Mouse (Mus musculus) heart, adult 2 months (tissue): ENCODE results near the gene Pdlim4. TPM values are rescaled to one million over a fixed set of nuclear protein-coding genes. Genes with fewer than 3 reads are reported as not detected.
A peak's percentile ranks its signal among the peaks of the same experiment; 100 is the strongest.

Source experiments
- DNase-seq, 2 experiments: peaks; one replicate each; pipeline ENCODE4 v3.0.0; 2021
- H3K27ac ChIP-seq: fragments of 200-600 bp; 2 replicates; pipeline ENCODE4 v1.8.1; 2022
- H3K27me3 ChIP-seq: fragments of 200-500 bp; 2 replicates; pipeline ENCODE4 v1.6.1; 2012; ENCODE audit warnings: mild to moderate bottlenecking, low read length, inconsistent platforms, mixed read lengths; ENCODE audit not compliant: control insufficient read depth, insufficient read depth
- H3K36me3 ChIP-seq: fragments of 200-500 bp; 2 replicates; pipeline ENCODE4 v1.6.1; 2012; ENCODE audit warnings: low read length, inconsistent platforms; ENCODE audit not compliant: control insufficient read depth, insufficient read depth
- H3K4me1 ChIP-seq: fragments of 200-500 bp; 2 replicates; pipeline ENCODE4 v1.6.1; 2011; ENCODE audit warnings: low read length; ENCODE audit not compliant: control insufficient read depth, insufficient read depth
- H3K4me3 ChIP-seq: fragments of 200-600 bp; 2 replicates; pipeline ENCODE4 v1.8.1; 2022
- H3K79me2 ChIP-seq: fragments of 200-500 bp; replicated peaks from 2 replicates; pipeline ENCODE4 v1.6.1; 2012; ENCODE audit warnings: mild to moderate bottlenecking, inconsistent platforms, low read length, moderate library complexity, mixed read lengths; ENCODE audit not compliant: control insufficient read depth, insufficient read depth
- H3K9ac ChIP-seq: fragments of 200-500 bp; 2 replicates; pipeline ENCODE4 v1.6.1; 2012; ENCODE audit warnings: low read depth, mild to moderate bottlenecking, control low read depth, inconsistent platforms, low read length, mixed read lengths
- CTCF ChIP-seq: fragments of 200-600 bp; IDR thresholded peaks from 2 replicates; pipeline ENCODE4 v1.8.1; 2022; ENCODE audit warnings: antibody characterized with exemption, mild to moderate bottlenecking, moderate library complexity
- EP300 ChIP-seq: fragments of 200-500 bp; IDR thresholded peaks from 2 replicates; pipeline ENCODE4 v1.6.1; 2011; ENCODE audit warnings: low read depth, low read length, control low read depth; ENCODE audit not compliant: insufficient read depth
- POLR2A ChIP-seq: fragments of 200-500 bp; IDR thresholded peaks from 2 replicates; pipeline ENCODE4 v1.6.1; 2011; ENCODE audit warnings: mild to moderate bottlenecking, low read depth, low read length, control low read depth; ENCODE audit not compliant: insufficient read depth
- WGBS: fragments of 180-500 bp; shearing (Covaris S2); methylation state at CpG from one replicate; pipeline ENCODE4 v1.1.7; 2018; 5-methylcytosine and 5-hydroxymethylcytosine counted together
- intact Hi-C: fragments of 180-260 bp; cut with DNase I; formaldehyde crosslinking; loops from one replicate; pipeline ENCODE4 v1.15.1; 2025
- polyA plus RNA-seq: library from polyadenylated mRNA; depleted of rRNA; stranded (reverse); fragments of >200 nt; gene quantifications from 2 replicates; pipeline ENCODE4 v1.2.3, GENCODE M21; 2012
- total RNA-seq, 2 experiments: library from RNA; stranded (reverse); gene quantifications; 2 replicates each; pipeline ENCODE4 v1.2.3; 2021

Gene Pdlim4
- total and polyA plus RNA-seq, 3 experiments, result 30.8 to 57.6 (median 33.8) TPM

- Histone ChIP-seq H3K36me3 (no peaks in the 10 kb centered on the region), H3K4me3 (no peak overlapping the region), H3K4me1 (no peaks in the 10 kb centered on the region), H3K9ac (no peak overlapping the region), H3K79me2 (no peaks in the 10 kb centered on the region), H3K27me3 (no peaks in the 10 kb centered on the region), H3K27ac (no peak overlapping the region)
- WGBS, result 77% methylated on average over 3 of the region's 3 CpGs
- DNase-seq, result no peak
- intact Hi-C loops, result no loop called here
- TF ChIP-seq EP300, result no peak
- TF ChIP-seq POLR2A, result no peak
- TF ChIP-seq CTCF, result no peak
Observed at GRCm38 (mm10) chr11:54018893-54019732, 49.7 kb downstream of the Pdlim4 start.

GRCm38 (mm10) chr11:54017596-54017995, 51.2 kb downstream of the Pdlim4 start:
- no peaks in the 10 kb centered on the region for H3K79me2 ChIP-seq
- H3K4me3 ChIP-seq, result no peak overlapping the region
- WGBS, result 66% methylated on average over 4 of the region's 4 CpGs
- intact Hi-C loops, result no loop called here
- no peaks in the 10 kb centered on the region for H3K36me3 ChIP-seq
- no peak for DNase-seq
- no peak overlapping the region for H3K9ac ChIP-seq
- no peak overlapping the region for H3K27ac ChIP-seq
- TF ChIP-seq EP300 (no peak), POLR2A (no peak), CTCF (no peak)
- no peaks in the 10 kb centered on the region for H3K27me3 ChIP-seq
- H3K4me1 ChIP-seq, result no peaks in the 10 kb centered on the region

- Histone ChIP-seq H3K9ac (no peak overlapping the region), H3K4me1 (no peaks in the 10 kb centered on the region), H3K27ac (no peak overlapping the region), H3K36me3 (no peaks in the 10 kb centered on the region), H3K27me3 (no peaks in the 10 kb centered on the region), H3K4me3 (no peak overlapping the region), H3K79me2 (no peaks in the 10 kb centered on the region)
- DNase-seq, result no peak
- intact Hi-C loops, result no loop called here
- no peak for TF ChIP-seq POLR2A
- TF ChIP-seq EP300, result no peak
- TF ChIP-seq CTCF, result no peak
- 81% methylated on average over 8 of the region's 8 CpGs for WGBS
Observed at GRCm38 (mm10) chr11:54016051-54016450, 52.8 kb downstream of the Pdlim4 start.

GRCm38 (mm10) chr11:54012961-54013360, 55.9 kb downstream of the Pdlim4 start:
- Histone ChIP-seq H3K27me3 (no peaks in the 10 kb centered on the region), H3K36me3 (no peaks in the 10 kb centered on the region), H3K79me2 (no peaks in the 10 kb centered on the region), H3K4me3 (no peak overlapping the region), H3K27ac (no peak overlapping the region), H3K4me1 (no peaks in the 10 kb centered on the region), H3K9ac (no peak overlapping the region)
- WGBS, result 86% methylated on average over 5 of the region's 5 CpGs
- no peak for DNase-seq
- TF ChIP-seq CTCF (no peak), POLR2A (no peak), EP300 (no peak)
- intact Hi-C loops, result no loop called here

- Histone ChIP-seq H3K27ac (no peak overlapping the region), H3K36me3 (no peaks in the 10 kb centered on the region), H3K27me3 (no peaks in the 10 kb centered on the region), H3K4me1 (peaks cover 6% of the 10 kb centered on the region; the same call in 1 of the 2 replicates), H3K4me3 (no peak overlapping the region), H3K9ac (no peak overlapping the region), H3K79me2 (no peaks in the 10 kb centered on the region)
- intact Hi-C loops, result no loop called here
- DNase-seq, result no peak
- 87% methylated on average over 2 of the region's 2 CpGs for WGBS
- no peak for TF ChIP-seq EP300
Observed at GRCm38 (mm10) chr11:54011255-54011654, 57.6 kb downstream of the Pdlim4 start.

GRCm38 (mm10) chr11:54008416-54008920, 60.3 kb downstream of the Pdlim4 start:
- intact Hi-C loops, result no loop called here
- TF ChIP-seq EP300, result no peak
- TF ChIP-seq POLR2A, result no peak
- TF ChIP-seq CTCF, result no peak
- no peaks in the 10 kb centered on the region for H3K27me3 ChIP-seq
- peak in 1 of 2 experiments; percentile 15 for DNase-seq
- 72% methylated on average over 10 of the region's 10 CpGs for WGBS
- no peaks in the 10 kb centered on the region for H3K36me3 ChIP-seq
- no peaks in the 10 kb centered on the region for H3K79me2 ChIP-seq
- H3K27ac ChIP-seq, result no peak overlapping the region
- H3K4me1 ChIP-seq, result peaks cover 6% of the 10 kb centered on the region; the same call in 1 of the 2 replicates
- no peak overlapping the region for H3K4me3 ChIP-seq
- no peak overlapping the region for H3K9ac ChIP-seq
